Mouse (Mus musculus) embryonic facial prominence, embryonic 13.5 days (tissue): ENCODE results near the gene Kcnj15. TPM values are rescaled to one million over a fixed set of nuclear protein-coding genes. Genes with fewer than 3 reads are reported as not detected.

Source experiments
- ATAC-seq: fragments of 200-750 bp; cut with Nextera tagmentation; 2 replicates; pipeline ENCODE4 v1.8.0; 2017; ENCODE audit warnings: low read depth; ENCODE audit not compliant: insufficient number of reproducible peaks, insufficient read depth, low FRiP score, low TSS enrichment
- H3K27ac ChIP-seq: fragments of 300-500 bp; sonication (generic); 2 replicates; pipeline ENCODE4 v1.5.1; 2015; ENCODE audit warnings: moderate library complexity, mild to moderate bottlenecking, inconsistent platforms
- H3K27me3 ChIP-seq: fragments of 300-500 bp; sonication (generic); 2 replicates; pipeline ENCODE4 v1.6.1; 2015; ENCODE audit warnings: mild to moderate bottlenecking, inconsistent platforms
- H3K36me3 ChIP-seq: fragments of 300-500 bp; sonication (generic); 2 replicates; pipeline ENCODE4 v1.6.1; 2015; ENCODE audit warnings: mild to moderate bottlenecking, inconsistent platforms
- H3K4me1 ChIP-seq: fragments of 300-500 bp; sonication (generic); 2 replicates; pipeline ENCODE4 v1.6.1; 2015; ENCODE audit warnings: inconsistent platforms
- H3K4me2 ChIP-seq: fragments of 300-500 bp; sonication (generic); 2 replicates; pipeline ENCODE4 v1.6.1; 2015; ENCODE audit warnings: moderate library complexity, mild to moderate bottlenecking, inconsistent platforms
- H3K4me3 ChIP-seq: fragments of 300-500 bp; sonication (generic); 2 replicates; pipeline ENCODE4 v1.5.1; 2015; ENCODE audit warnings: mild to moderate bottlenecking, inconsistent platforms
- H3K9ac ChIP-seq: fragments of 300-500 bp; sonication (generic); 2 replicates; pipeline ENCODE4 v1.6.1; 2015; ENCODE audit warnings: mild to moderate bottlenecking, inconsistent platforms
- H3K9me3 ChIP-seq: fragments of 300-500 bp; sonication (generic); 2 replicates; pipeline ENCODE4 v1.6.1; 2016; ENCODE audit warnings: inconsistent platforms
- WGBS: fragments of 180-500 bp; shearing (Covaris S2); methylation state at CpG from one replicate; pipeline ENCODE4 v1.1.7; 2015; ENCODE audit warnings: mixed read lengths; 5-methylcytosine and 5-hydroxymethylcytosine counted together
- polyA plus RNA-seq: library from polyadenylated mRNA; unstranded; fragments of >200 nt; fragmentation: Nextera tagmentation; extraction: Ambion mirVana; gene quantifications from 2 replicates; pipeline ENCODE4 v1.2.1, GENCODE M21; 2015

Gene Kcnj15
- polyA plus RNA-seq, 1 experiment from 2014 or later, result 1.4 TPM

- ATAC-seq, result no peak
- Histone ChIP-seq H3K4me1 (0 out of 2 replicates have a peak, but pooled peaks cover 4% of the 10 kb centered on the region), H3K4me2 (no peak overlapping the region), H3K4me3 (no peak overlapping the region), H3K27me3 (no peaks in the 10 kb centered on the region), H3K36me3 (no peaks in the 10 kb centered on the region), H3K9me3 (no peaks in the 10 kb centered on the region), H3K9ac (no peak overlapping the region), H3K27ac (no peak overlapping the region)
- 61% methylated on average over 3 of the region's 3 CpGs for WGBS
Observed at GRCm38 (mm10) chr16:95279015-95279414, 21.7 kb downstream of the Kcnj15 start.

GRCm38 (mm10) chr16:95280338-95280737 is 23.0 kb downstream of the Kcnj15 start:
- no peaks in the 10 kb centered on the region for H3K9me3 ChIP-seq
- WGBS, result 95% methylated on average over 3 of the region's 3 CpGs

GRCm38 (mm10) chr16:95283369-95283768 is 26.0 kb downstream of the Kcnj15 start:
- Histone ChIP-seq H3K27me3 (no peaks in the 10 kb centered on the region), H3K4me3 (no peak overlapping the region), H3K4me1 (peaks cover 16% of the 10 kb centered on the region), H3K9me3 (no peaks in the 10 kb centered on the region), H3K9ac (no peak overlapping the region), H3K27ac (no peak overlapping the region), H3K4me2 (no peak overlapping the region), H3K36me3 (no peaks in the 10 kb centered on the region)
- 69% methylated on average over 10 of the region's 10 CpGs for WGBS
- no peak for ATAC-seq

More at GRCm38 (mm10) chr16:95280338-95280737, 23.0 kb downstream of the Kcnj15 start:
- H3K27ac ChIP-seq, result no peak overlapping the region
- H3K9ac ChIP-seq, result no peak overlapping the region
- H3K4me3 ChIP-seq, result no peak overlapping the region
- no peak overlapping the region for H3K4me2 ChIP-seq
- H3K36me3 ChIP-seq, result no peaks in the 10 kb centered on the region
- no peak for ATAC-seq
- H3K4me1 ChIP-seq, result peaks cover 14% of the 10 kb centered on the region
- H3K27me3 ChIP-seq, result no peaks in the 10 kb centered on the region

DNA sequence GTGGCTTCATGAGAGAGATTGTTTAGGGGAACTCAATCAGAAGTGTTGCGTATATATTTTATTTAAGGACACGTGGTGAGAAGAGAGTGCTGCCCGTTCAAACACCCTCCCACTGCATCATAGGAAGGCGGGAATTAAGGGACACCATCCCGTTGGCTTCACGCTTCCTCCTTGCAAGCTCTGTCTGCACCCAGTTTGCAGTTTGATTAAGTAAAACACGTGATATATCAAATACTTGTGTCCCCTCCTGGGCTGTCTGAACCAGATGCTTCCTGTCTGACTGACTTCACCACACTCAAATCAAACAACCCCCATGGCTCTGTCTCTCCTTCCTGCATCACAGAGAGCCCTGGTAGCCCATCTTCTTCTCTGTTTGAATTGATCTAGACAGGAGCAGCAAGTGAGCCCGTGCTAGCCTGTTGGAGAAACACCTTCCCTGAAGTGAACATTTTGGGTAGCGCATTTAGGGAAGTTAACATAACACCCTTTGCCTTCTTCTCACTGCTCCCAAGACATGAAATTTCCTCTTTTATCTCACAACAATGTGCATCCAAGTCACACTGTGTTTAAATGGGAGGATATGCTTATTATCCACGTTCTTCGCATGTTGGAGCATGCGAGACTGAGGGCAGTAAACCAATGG is 26.8 kb downstream of the Kcnj15 start:
- H3K4me1 ChIP-seq, result peaks cover 16% of the 10 kb centered on the region
- 67% methylated on average over 12 of the region's 12 CpGs for WGBS
- H3K27ac ChIP-seq, result peak overlapping the region; percentile 57
- no peaks in the 10 kb centered on the region for H3K9me3 ChIP-seq
- no peak overlapping the region for H3K4me3 ChIP-seq
- no peak overlapping the region; the same call in 1 of the 2 replicates for H3K4me2 ChIP-seq
- H3K27me3 ChIP-seq, result no peaks in the 10 kb centered on the region
- H3K9ac ChIP-seq, result no peak overlapping the region
- H3K36me3 ChIP-seq, result no peaks in the 10 kb centered on the region
- no peak for ATAC-seq

GRCm38 (mm10) chr16:95285043-95285442 is 27.7 kb downstream of the Kcnj15 start:
- WGBS, result 63% methylated on average over 4 of the region's 4 CpGs
- Histone ChIP-seq H3K9ac (no peak overlapping the region), H3K27me3 (no peaks in the 10 kb centered on the region), H3K9me3 (no peaks in the 10 kb centered on the region), H3K4me1 (peaks cover 16% of the 10 kb centered on the region), H3K27ac (peak overlapping the region; percentile 57; the same call in 1 of the 2 replicates), H3K36me3 (no peaks in the 10 kb centered on the region), H3K4me2 (no peak overlapping the region), H3K4me3 (no peak overlapping the region)
- ATAC-seq, result no peak

GRCm38 (mm10) chr16:95285767-95286166 is 28.4 kb downstream of the Kcnj15 start:
- Histone ChIP-seq H3K4me2 (no peak overlapping the region), H3K27ac (no peak overlapping the region), H3K9me3 (no peaks in the 10 kb centered on the region), H3K4me1 (peaks cover 19% of the 10 kb centered on the region), H3K27me3 (no peaks in the 10 kb centered on the region), H3K36me3 (no peaks in the 10 kb centered on the region), H3K9ac (no peak overlapping the region), H3K4me3 (no peak overlapping the region)
- no peak for ATAC-seq
- WGBS, result 85% methylated on average over 4 of the region's 4 CpGs

GRCm38 (mm10) chr16:95287656-95288055 is 30.3 kb downstream of the Kcnj15 start:
- Histone ChIP-seq H3K4me3 (no peak overlapping the region), H3K4me2 (no peak overlapping the region), H3K36me3 (no peaks in the 10 kb centered on the region), H3K27ac (no peak overlapping the region), H3K9ac (no peak overlapping the region), H3K4me1 (peaks cover 28% of the 10 kb centered on the region), H3K9me3 (no peaks in the 10 kb centered on the region), H3K27me3 (no peaks in the 10 kb centered on the region)
- ATAC-seq, result no peak
- WGBS, result 84% methylated on average over 2 of the region's 2 CpGs

GRCm38 (mm10) chr16:95289375-95289774 is 32.0 kb downstream of the Kcnj15 start:
- no peak overlapping the region for H3K9ac ChIP-seq
- peaks cover 26% of the 10 kb centered on the region for H3K4me1 ChIP-seq
- H3K27me3 ChIP-seq, result no peaks in the 10 kb centered on the region
- no peak for ATAC-seq
- no peaks in the 10 kb centered on the region for H3K9me3 ChIP-seq
- 54% methylated on average over 3 of the region's 3 CpGs for WGBS
- H3K4me2 ChIP-seq, result no peak overlapping the region
- no peak overlapping the region for H3K27ac ChIP-seq
- H3K36me3 ChIP-seq, result no peaks in the 10 kb centered on the region
- H3K4me3 ChIP-seq, result no peak overlapping the region

GRCm38 (mm10) chr16:95291450-95292101 is 34.2 kb downstream of the Kcnj15 start:
- Histone ChIP-seq H3K9me3 (no peaks in the 10 kb centered on the region), H3K4me1 (peaks cover 16% of the 10 kb centered on the region), H3K4me2 (no peak overlapping the region), H3K36me3 (no peaks in the 10 kb centered on the region), H3K4me3 (no peak overlapping the region), H3K27ac (no peak overlapping the region; the same call in 1 of the 2 replicates), H3K27me3 (no peaks in the 10 kb centered on the region), H3K9ac (no peak overlapping the region)
- ATAC-seq, result no peak
- 63% methylated on average over 10 of the region's 10 CpGs for WGBS

- Histone ChIP-seq H3K4me2 (no peak overlapping the region), H3K27ac (no peak overlapping the region), H3K4me1 (peaks cover 16% of the 10 kb centered on the region), H3K9ac (no peak overlapping the region), H3K4me3 (no peak overlapping the region), H3K36me3 (no peaks in the 10 kb centered on the region), H3K27me3 (no peaks in the 10 kb centered on the region), H3K9me3 (no peaks in the 10 kb centered on the region)
- no peak for ATAC-seq
- WGBS, result 76% methylated on average over 14 of the region's 14 CpGs
Observed at GRCm38 (mm10) chr16:95292843-95293505, 35.6 kb downstream of the Kcnj15 start.

GRCm38 (mm10) chr16:95297651-95298050 is 40.3 kb downstream of the Kcnj15 start:
- Histone ChIP-seq H3K9ac (no peak overlapping the region), H3K27me3 (no peaks in the 10 kb centered on the region), H3K4me2 (no peak overlapping the region), H3K4me1 (0 out of 2 replicates have a peak, but pooled peaks cover 6% of the 10 kb centered on the region), H3K4me3 (no peak overlapping the region), H3K27ac (no peak overlapping the region), H3K36me3 (no peaks in the 10 kb centered on the region), H3K9me3 (no peaks in the 10 kb centered on the region)
- no peak for ATAC-seq
- 74% methylated on average over 3 of the region's 3 CpGs for WGBS

- H3K4me1 ChIP-seq, result peaks cover 6% of the 10 kb centered on the region; the same call in 1 of the 2 replicates
- H3K4me2 ChIP-seq, result no peak overlapping the region
- H3K27ac ChIP-seq, result no peak overlapping the region
- H3K9me3 ChIP-seq, result no peaks in the 10 kb centered on the region
- no peak overlapping the region for H3K4me3 ChIP-seq
- no peak for ATAC-seq
- 95% methylated on average over 3 of the region's 3 CpGs for WGBS
- no peaks in the 10 kb centered on the region for H3K27me3 ChIP-seq
- H3K36me3 ChIP-seq, result no peaks in the 10 kb centered on the region
- H3K9ac ChIP-seq, result no peak overlapping the region
Observed at GRCm38 (mm10) chr16:95301667-95302066, 44.3 kb downstream of the Kcnj15 start.
